Mouse (Mus musculus): ENCODE measurements around the gene Tacc2. TPM values are rescaled to one million over a fixed set of nuclear protein-coding genes. Genes with fewer than 3 reads are reported as not detected.

Gene Tacc2
- polyA plus RNA-seq, 1 experiment from 2014 or later, result 23.9 TPM

DNA sequence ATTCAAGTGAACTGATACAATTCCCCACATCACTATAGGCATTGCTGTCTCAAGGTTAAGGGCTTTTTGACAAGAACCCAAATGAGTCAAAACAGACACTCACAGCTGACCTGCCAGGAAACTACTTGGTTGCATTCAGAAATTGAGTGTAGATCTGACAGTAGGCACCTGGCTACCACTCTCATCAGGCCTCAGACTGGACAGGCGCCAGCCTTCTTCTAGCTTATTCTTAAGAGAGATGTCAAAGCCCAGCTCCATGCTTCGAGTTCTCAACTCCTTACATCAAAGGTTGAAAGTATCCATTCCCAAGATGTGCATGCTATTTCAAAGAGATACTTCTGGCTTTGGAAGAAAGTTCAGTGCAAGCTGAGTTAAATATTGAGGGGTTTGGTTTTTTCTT lies 128.0 kb downstream of the Tacc2 start:
- ATAC-seq (ENCODE audit: insufficient read depth, low FRiP score), result no peak
- Histone ChIP-seq H3K27ac (ENCODE audit: low read length) (no peak overlapping the region), H3K4me2 (ENCODE audit: low read depth, low read length) (no peak overlapping the region), H3K9me3 (replicated peaks; ENCODE audit: control insufficient read depth, low read length) (no peaks in the 10 kb centered on the region), H3K27me3 (ENCODE audit: control insufficient read depth, insufficient read depth, low read length) (no peaks in the 10 kb centered on the region), H3K9ac (ENCODE audit: low read length) (no peak overlapping the region), H3K4me1 (ENCODE audit: control insufficient read depth, insufficient read depth, low read length) (peaks cover 22% of the 10 kb centered on the region; the same call in 1 of the 2 replicates), H3K36me3 (ENCODE audit: control insufficient read depth, insufficient read depth, low read length) (no peaks in the 10 kb centered on the region), H3K4me3 (replicated peaks; ENCODE audit: low read length) (no peak overlapping the region)
- WGBS, result 81% methylated on average over 2 of the region's 2 CpGs

- H3K4me3 ChIP-seq (replicated peaks; ENCODE audit: low read length), result no peak overlapping the region
- H3K4me2 ChIP-seq (ENCODE audit: low read depth, low read length), result peak overlapping the region; percentile 20
- H3K27me3 ChIP-seq (ENCODE audit: control insufficient read depth, insufficient read depth, low read length), result no peaks in the 10 kb centered on the region
- H3K4me1 ChIP-seq (ENCODE audit: control insufficient read depth, insufficient read depth, low read length), result peaks cover 22% of the 10 kb centered on the region; the same call in 1 of the 2 replicates
- H3K9ac ChIP-seq (ENCODE audit: low read length), result no peak overlapping the region
- peak overlapping the region; percentile 57 for H3K27ac ChIP-seq (ENCODE audit: low read length)
- no peaks in the 10 kb centered on the region for H3K36me3 ChIP-seq (ENCODE audit: control insufficient read depth, insufficient read depth, low read length)
- ATAC-seq (ENCODE audit: insufficient read depth, low FRiP score), result peak; percentile 57; the same call in 1 of the 2 replicates
- 20% methylated on average over 9 of the region's 9 CpGs for WGBS
- H3K9me3 ChIP-seq (replicated peaks; ENCODE audit: control insufficient read depth, low read length), result no peaks in the 10 kb centered on the region
Measured at GRCm38 (mm10) chr7:130708940-130709339, 131.7 kb downstream of the Tacc2 start.

GRCm38 (mm10) chr7:130709372-130710274 lies 132.4 kb downstream of the Tacc2 start:
- Histone ChIP-seq H3K27me3 (ENCODE audit: control insufficient read depth, insufficient read depth, low read length) (no peaks in the 10 kb centered on the region), H3K9me3 (replicated peaks; ENCODE audit: control insufficient read depth, low read length) (no peaks in the 10 kb centered on the region), H3K4me2 (ENCODE audit: low read depth, low read length) (peak overlapping the region; percentile 20; the same call in 1 of the 2 replicates), H3K9ac (ENCODE audit: low read length) (no peak overlapping the region), H3K4me1 (ENCODE audit: control insufficient read depth, insufficient read depth, low read length) (peaks cover 22% of the 10 kb centered on the region; the same call in 1 of the 2 replicates), H3K27ac (ENCODE audit: low read length) (peak overlapping the region; percentile 57), H3K36me3 (ENCODE audit: control insufficient read depth, insufficient read depth, low read length) (no peaks in the 10 kb centered on the region), H3K4me3 (replicated peaks; ENCODE audit: low read length) (no peak overlapping the region)
- ATAC-seq (ENCODE audit: insufficient read depth, low FRiP score), result peak; percentile 29; the same call in 1 of the 2 replicates
- 45% methylated on average over 9 of the region's 9 CpGs for WGBS

- Histone ChIP-seq H3K9ac (ENCODE audit: low read length) (no peak overlapping the region), H3K4me2 (ENCODE audit: low read depth, low read length) (no peak overlapping the region), H3K9me3 (replicated peaks; ENCODE audit: control insufficient read depth, low read length) (no peaks in the 10 kb centered on the region), H3K27me3 (ENCODE audit: control insufficient read depth, insufficient read depth, low read length) (no peaks in the 10 kb centered on the region), H3K4me1 (ENCODE audit: control insufficient read depth, insufficient read depth, low read length) (peaks cover 22% of the 10 kb centered on the region; the same call in 1 of the 2 replicates), H3K36me3 (ENCODE audit: control insufficient read depth, insufficient read depth, low read length) (no peaks in the 10 kb centered on the region), H3K4me3 (replicated peaks; ENCODE audit: low read length) (no peak overlapping the region), H3K27ac (ENCODE audit: low read length) (no peak overlapping the region)
- WGBS, result 80% methylated on average over 5 of the region's 7 CpGs
- ATAC-seq (ENCODE audit: insufficient read depth, low FRiP score), result no peak
Measured at GRCm38 (mm10) chr7:130711851-130712250, 134.6 kb downstream of the Tacc2 start.

DNA sequence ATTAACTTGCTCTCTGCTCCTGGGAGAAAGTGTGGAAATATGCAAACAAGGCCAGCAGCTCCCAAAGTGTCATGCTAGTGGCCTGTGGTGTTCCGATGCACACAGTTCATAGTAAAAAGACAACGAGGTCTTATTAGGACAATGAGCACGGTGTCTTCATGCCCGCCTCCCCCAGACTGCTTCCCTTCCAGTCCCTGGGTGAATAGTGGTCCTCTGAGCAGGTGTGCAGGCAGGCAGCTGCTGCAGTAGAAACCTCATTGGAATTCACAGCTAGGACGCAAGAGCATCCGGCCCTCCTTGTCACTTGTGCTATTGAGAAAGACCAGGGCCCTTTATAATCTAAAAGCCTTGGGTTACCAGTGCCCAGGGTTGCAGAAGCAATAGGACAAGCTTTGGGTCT lies 136.1 kb downstream of the Tacc2 start:
- Histone ChIP-seq H3K27me3 (ENCODE audit: control insufficient read depth, insufficient read depth, low read length) (no peaks in the 10 kb centered on the region), H3K27ac (ENCODE audit: low read length) (no peak overlapping the region), H3K4me3 (replicated peaks; ENCODE audit: low read length) (no peak overlapping the region), H3K36me3 (ENCODE audit: control insufficient read depth, insufficient read depth, low read length) (peaks cover under 1% of the 10 kb centered on the region; the same call in 1 of the 2 replicates), H3K9me3 (replicated peaks; ENCODE audit: control insufficient read depth, low read length) (no peaks in the 10 kb centered on the region), H3K4me1 (ENCODE audit: control insufficient read depth, insufficient read depth, low read length) (peaks cover 17% of the 10 kb centered on the region; the same call in 1 of the 2 replicates), H3K9ac (ENCODE audit: low read length) (no peak overlapping the region), H3K4me2 (ENCODE audit: low read depth, low read length) (no peak overlapping the region)
- 70% methylated on average over 6 of the region's 6 CpGs for WGBS
- no peak for ATAC-seq (ENCODE audit: insufficient read depth, low FRiP score)

- no peak overlapping the region for H3K4me3 ChIP-seq (replicated peaks; ENCODE audit: low read length)
- no peak for ATAC-seq (ENCODE audit: insufficient read depth, low FRiP score)
- H3K4me2 ChIP-seq (ENCODE audit: low read depth, low read length), result no peak overlapping the region
- 93% methylated on average over 3 of the region's 3 CpGs for WGBS
- peaks cover 6% of the 10 kb centered on the region; the same call in 1 of the 2 replicates for H3K4me1 ChIP-seq (ENCODE audit: control insufficient read depth, insufficient read depth, low read length)
- H3K27ac ChIP-seq (ENCODE audit: low read length), result no peak overlapping the region
- peaks cover 3% of the 10 kb centered on the region; the same call in 1 of the 2 replicates for H3K36me3 ChIP-seq (ENCODE audit: control insufficient read depth, insufficient read depth, low read length)
- H3K9ac ChIP-seq (ENCODE audit: low read length), result no peak overlapping the region
- H3K27me3 ChIP-seq (ENCODE audit: control insufficient read depth, insufficient read depth, low read length), result no peaks in the 10 kb centered on the region
- no peaks in the 10 kb centered on the region for H3K9me3 ChIP-seq (replicated peaks; ENCODE audit: control insufficient read depth, low read length)
Measured at GRCm38 (mm10) chr7:130715467-130715866, 138.2 kb downstream of the Tacc2 start.

DNA sequence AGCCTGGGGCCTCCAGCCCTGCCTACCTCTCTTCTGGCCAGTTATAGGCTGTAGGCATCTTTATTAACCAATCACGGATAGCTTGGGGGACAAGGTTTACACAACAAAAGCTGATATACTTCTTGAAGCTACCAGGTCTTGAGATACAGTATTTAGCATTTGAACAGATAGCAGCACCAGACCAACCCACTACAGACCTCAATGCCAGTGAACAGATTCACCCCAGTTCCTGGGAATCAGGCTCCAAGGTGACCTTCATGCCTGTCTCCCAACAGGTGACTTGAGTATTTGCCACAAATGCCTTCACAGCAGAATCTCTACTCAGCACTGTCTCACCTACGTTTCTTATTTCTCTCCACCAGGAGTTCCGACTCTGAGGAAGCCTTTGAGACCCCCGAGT lies 139.1 kb downstream of the Tacc2 start:
- Histone ChIP-seq H3K27ac (ENCODE audit: low read length) (no peak overlapping the region), H3K9ac (ENCODE audit: low read length) (no peak overlapping the region), H3K27me3 (ENCODE audit: control insufficient read depth, insufficient read depth, low read length) (no peaks in the 10 kb centered on the region), H3K4me1 (ENCODE audit: control insufficient read depth, insufficient read depth, low read length) (peaks cover 9% of the 10 kb centered on the region; the same call in 1 of the 2 replicates), H3K4me3 (replicated peaks; ENCODE audit: low read length) (no peak overlapping the region), H3K4me2 (ENCODE audit: low read depth, low read length) (no peak overlapping the region), H3K36me3 (ENCODE audit: control insufficient read depth, insufficient read depth, low read length) (peaks cover 3% of the 10 kb centered on the region; the same call in 1 of the 2 replicates), H3K9me3 (replicated peaks; ENCODE audit: control insufficient read depth, low read length) (no peaks in the 10 kb centered on the region)
- WGBS, result 91% methylated on average over 4 of the region's 4 CpGs
- ATAC-seq (ENCODE audit: insufficient read depth, low FRiP score), result no peak

- WGBS, result 90% methylated on average over 6 of the region's 6 CpGs
- no peak overlapping the region for H3K4me2 ChIP-seq (ENCODE audit: low read depth, low read length)
Measured at GRCm38 (mm10) chr7:130716989-130717388, 139.8 kb downstream of the Tacc2 start.

More at GRCm38 (mm10) chr7:130716989-130717388, 139.8 kb downstream of the Tacc2 start:
- Histone ChIP-seq H3K4me3 (replicated peaks; ENCODE audit: low read length) (no peak overlapping the region), H3K36me3 (ENCODE audit: control insufficient read depth, insufficient read depth, low read length) (peaks cover 3% of the 10 kb centered on the region; the same call in 1 of the 2 replicates), H3K9me3 (replicated peaks; ENCODE audit: control insufficient read depth, low read length) (no peaks in the 10 kb centered on the region), H3K9ac (ENCODE audit: low read length) (no peak overlapping the region), H3K27ac (ENCODE audit: low read length) (no peak overlapping the region), H3K4me1 (ENCODE audit: control insufficient read depth, insufficient read depth, low read length) (peaks cover 9% of the 10 kb centered on the region; the same call in 1 of the 2 replicates), H3K27me3 (ENCODE audit: control insufficient read depth, insufficient read depth, low read length) (no peaks in the 10 kb centered on the region)
- ATAC-seq (ENCODE audit: insufficient read depth, low FRiP score), result no peak

Measured in stomach, embryonic 16.5 days (tissue).